Mouse (Mus musculus) liver, postnatal 0 days (tissue): Measurements from ENCODE around the gene Fdps. TPM values are rescaled to one million over a fixed set of nuclear protein-coding genes. Genes with fewer than 3 reads are reported as not detected.

ENCODE experiments used
- ATAC-seq: fragments of 200-750 bp; cut with Nextera tagmentation; 2 replicates; pipeline ENCODE4 v1.8.0; 2017; ENCODE audit warnings: mild to moderate bottlenecking, moderate library complexity
- DNase-seq: peaks from one replicate; pipeline ENCODE4 v3.0.0-alpha.2; 2016
- H3K27ac ChIP-seq: fragments of 300-500 bp; sonication (generic); 2 replicates; pipeline ENCODE4 v1.5.1; 2014; ENCODE audit warnings: antibody characterized with exemption, moderate library complexity, mild to moderate bottlenecking, low read depth
- H3K27me3 ChIP-seq: fragments of 300-500 bp; sonication (generic); 2 replicates; pipeline ENCODE4 v1.6.1; 2014; ENCODE audit warnings: low read length, control low read depth, mixed read lengths; ENCODE audit not compliant: insufficient read depth
- H3K36me3 ChIP-seq: fragments of 300-500 bp; sonication (generic); replicated peaks from 2 replicates; pipeline ENCODE4 v1.6.1; 2014; ENCODE audit warnings: mild to moderate bottlenecking, control low read depth, low read length, moderate library complexity, mixed read lengths; ENCODE audit not compliant: insufficient read depth
- H3K4me1 ChIP-seq: fragments of 300-500 bp; sonication (generic); 2 replicates; pipeline ENCODE4 v1.6.1; 2014; ENCODE audit warnings: antibody characterized with exemption, mild to moderate bottlenecking, control low read depth; ENCODE audit not compliant: insufficient read depth
- H3K4me2 ChIP-seq: fragments of 300-500 bp; sonication (generic); 2 replicates; pipeline ENCODE4 v1.6.1; 2014; ENCODE audit warnings: low read depth, mild to moderate bottlenecking, low read length, moderate library complexity, mixed read lengths
- H3K4me3 ChIP-seq: fragments of 300-500 bp; sonication (generic); 2 replicates; pipeline ENCODE4 v1.5.1; 2014; ENCODE audit warnings: low read depth, low read length
- H3K9ac ChIP-seq: fragments of 300-500 bp; sonication (generic); replicated peaks from 2 replicates; pipeline ENCODE4 v1.6.1; 2014; ENCODE audit warnings: mild to moderate bottlenecking, moderate library complexity
- H3K9me3 ChIP-seq: fragments of 300-500 bp; sonication (generic); 2 replicates; pipeline ENCODE4 v1.6.1; 2016; ENCODE audit warnings: mild to moderate bottlenecking, control low read depth, low read length, mixed read lengths
- CTCF ChIP-seq: sonication (generic); IDR thresholded peaks from 2 replicates; pipeline ENCODE4 v1.5.1; 2016; ENCODE audit warnings: antibody characterized with exemption, low read depth
- EP300 ChIP-seq: IDR thresholded peaks from 2 replicates; pipeline ENCODE4 v1.6.1; 2016; ENCODE audit warnings: antibody characterized with exemption, low read depth, mild to moderate bottlenecking
- WGBS: fragments of 180-500 bp; shearing (Covaris S2); extraction: QIAGEN DNeasy Blood & Tissue Kit; methylation state at CpG from one replicate; pipeline ENCODE4 v1.1.7; 2014; ENCODE audit not compliant: insufficient replicate concordance; 5-methylcytosine and 5-hydroxymethylcytosine counted together
- polyA plus RNA-seq: library from polyadenylated mRNA; unstranded; fragments of >200 nt; fragmentation: Nextera tagmentation; extraction: Ambion mirVana; gene quantifications from 2 replicates; pipeline ENCODE4 v1.2.1, GENCODE M21; 2015

Fdps gene
- polyA plus RNA-seq, 1 experiment from 2014 or later: 82.2 TPM

GRCm38 (mm10) chr3:89129908-89130307, 28.1 kb upstream of the Fdps start:
- Histone ChIP-seq H3K36me3 (no peaks in the 10 kb centered on the region), H3K4me1 (peaks cover 30% of the 10 kb centered on the region)

GRCm38 (mm10) chr3:89125981-89126380, 24.2 kb upstream of the Fdps start:
- DNase-seq (no peak), ATAC-seq (no peak)
- Histone ChIP-seq H3K9ac (no peak overlapping the region), H3K9me3 (no peaks in the 10 kb centered on the region), H3K36me3 (no peaks in the 10 kb centered on the region), H3K4me2 (no peak overlapping the region), H3K27me3 (no peaks in the 10 kb centered on the region), H3K4me3 (no peak overlapping the region), H3K4me1 (peaks cover 14% of the 10 kb centered on the region), H3K27ac (no peak overlapping the region)
- WGBS: 94% methylated on average over 3 of the region's 3 CpGs
- TF ChIP-seq CTCF: no peak
- no peak for TF ChIP-seq EP300

More at GRCm38 (mm10) chr3:89129908-89130307, 28.1 kb upstream of the Fdps start:
- ATAC-seq: no peak
- WGBS: 89% methylated on average over 3 of the region's 3 CpGs
- Histone ChIP-seq H3K9ac (no peak overlapping the region), H3K4me2 (no peak overlapping the region), H3K4me3 (no peak overlapping the region), H3K9me3 (no peaks in the 10 kb centered on the region), H3K27me3 (no peaks in the 10 kb centered on the region), H3K27ac (no peak overlapping the region)
- TF ChIP-seq CTCF (no peak), EP300 (no peak)
- no peak for DNase-seq

GRCm38 (mm10) chr3:89124241-89124640, 22.5 kb upstream of the Fdps start:
- Histone ChIP-seq H3K27ac (no peak overlapping the region), H3K9ac (no peak overlapping the region), H3K4me2 (no peak overlapping the region), H3K27me3 (no peaks in the 10 kb centered on the region), H3K4me3 (no peak overlapping the region), H3K9me3 (no peaks in the 10 kb centered on the region), H3K4me1 (peaks cover 14% of the 10 kb centered on the region), H3K36me3 (no peaks in the 10 kb centered on the region)
- DNase-seq (no peak), ATAC-seq (no peak)
- TF ChIP-seq EP300 (no peak), CTCF (no peak)
- 45% methylated on average over 3 of the region's 3 CpGs for WGBS

GRCm38 (mm10) chr3:89123313-89123712, 21.6 kb upstream of the Fdps start:
- Histone ChIP-seq H3K9me3 (no peaks in the 10 kb centered on the region), H3K27me3 (no peaks in the 10 kb centered on the region), H3K4me1 (peaks cover 11% of the 10 kb centered on the region), H3K9ac (no peak overlapping the region), H3K27ac (no peak overlapping the region), H3K4me2 (no peak overlapping the region), H3K4me3 (no peak overlapping the region), H3K36me3 (no peaks in the 10 kb centered on the region)
- no peak for TF ChIP-seq CTCF
- no peak for TF ChIP-seq EP300
- ATAC-seq (peak; percentile 48; the same call in 1 of the 2 replicates), DNase-seq (no peak)
- WGBS: 56% methylated on average over 2 of the region's 2 CpGs

GRCm38 (mm10) chr3:89115522-89115921, 13.8 kb upstream of the Fdps start:
- Histone ChIP-seq H3K9ac (no peak overlapping the region), H3K27ac (no peak overlapping the region)
- peak; percentile 73 for TF ChIP-seq CTCF
- no peak for TF ChIP-seq EP300

GRCm38 (mm10) chr3:89113058-89113457, 11.3 kb upstream of the Fdps start:
- no peaks in the 10 kb centered on the region for H3K27me3 ChIP-seq
- no peaks in the 10 kb centered on the region for H3K9me3 ChIP-seq
- H3K27ac ChIP-seq: peak overlapping the region; percentile 59
- DNase-seq (no peak), ATAC-seq (peak; percentile 87)
- TF ChIP-seq EP300 (no peak), CTCF (no peak)
- H3K9ac ChIP-seq: no peak overlapping the region
- H3K4me3 ChIP-seq: no peak overlapping the region
- WGBS: 74% methylated on average over 4 of the region's 4 CpGs
- no peaks in the 10 kb centered on the region for H3K36me3 ChIP-seq
- no peak overlapping the region for H3K4me2 ChIP-seq
- peaks cover 5% of the 10 kb centered on the region; the same call in 1 of the 2 replicates for H3K4me1 ChIP-seq

More at GRCm38 (mm10) chr3:89115522-89115921, 13.8 kb upstream of the Fdps start:
- no peak overlapping the region for H3K4me3 ChIP-seq
- H3K4me2 ChIP-seq: no peak overlapping the region
- 18% methylated on average over 2 of the region's 2 CpGs for WGBS
- peak; percentile 54; the same call in 1 of the 2 replicates for ATAC-seq
- no peak for DNase-seq
- no peaks in the 10 kb centered on the region for H3K27me3 ChIP-seq
- H3K4me1 ChIP-seq: 0 out of 2 replicates have a peak, but pooled peaks cover 5% of the 10 kb centered on the region
- no peaks in the 10 kb centered on the region for H3K36me3 ChIP-seq
- H3K9me3 ChIP-seq: no peaks in the 10 kb centered on the region

- no peak overlapping the region for H3K9ac ChIP-seq
- ATAC-seq (no peak), DNase-seq (no peak)
- TF ChIP-seq CTCF (no peak), EP300 (no peak)
- no peak overlapping the region for H3K27ac ChIP-seq
- H3K36me3 ChIP-seq: no peaks in the 10 kb centered on the region
- WGBS: 53% methylated on average over 1 of the region's 1 CpGs
- no peak overlapping the region for H3K4me3 ChIP-seq
- no peaks in the 10 kb centered on the region for H3K9me3 ChIP-seq
- H3K4me1 ChIP-seq: peaks cover 7% of the 10 kb centered on the region
- no peaks in the 10 kb centered on the region for H3K27me3 ChIP-seq
- no peak overlapping the region for H3K4me2 ChIP-seq
These were observed 6.4 kb upstream of the Fdps start for GRCm38 (mm10) chr3:89108146-89108545.
